Mouse (Mus musculus) left cerebral cortex, adult 9 months (tissue): ENCODE measurements around the gene Rbbp7.
A peak's percentile ranks its signal among the peaks of the same experiment; 100 is the strongest.
"Not testable (repeated sequence)": the region's sequence is repeated elsewhere in the genome, so short reads cannot be mapped to it uniquely, and the experiment has no call there.

Experiments used
- DNase-seq, 2 experiments: peaks; one replicate each; pipeline ENCODE4 v3.0.0; 2022; ENCODE audit warnings: low spot score in 2 of 2

Rbbp7 gene

GRCm38 (mm10) chrX:162760115-162760942 is at the start of gene Rbbp7:
Gene Rbbp7, plus strand, starts transcription at chrX:162760402.
- DNase-seq: peak; percentile 83 to 89

- DNase-seq: peak in 1 of 2 experiments; percentile 35
Observed at GRCm38 (mm10) chrX:162717837-162718236, 42.4 kb upstream of the Rbbp7 start.

GRCm38 (mm10) chrX:162719615-162720014 is 40.6 kb upstream of the Rbbp7 start:
- peak in 1 of 2 experiments; percentile 29 for DNase-seq

- DNase-seq: no peak
Observed at GRCm38 (mm10) chrX:162727367-162727777, 32.8 kb upstream of the Rbbp7 start.

GRCm38 (mm10) chrX:162727795-162728194 is 32.4 kb upstream of the Rbbp7 start:
- no peak for DNase-seq

- DNase-seq: no peak
Observed at GRCm38 (mm10) chrX:162728228-162728627, 32.0 kb upstream of the Rbbp7 start.

GRCm38 (mm10) chrX:162730031-162730430 is 30.2 kb upstream of the Rbbp7 start:
- DNase-seq: no peak

- DNase-seq: peak; percentile 40 to 67
Observed at GRCm38 (mm10) chrX:162734997-162735929, 24.9 kb upstream of the Rbbp7 start.

GRCm38 (mm10) chrX:162736140-162736659 is 24.0 kb upstream of the Rbbp7 start:
- DNase-seq: peak in 1 of 2 experiments; percentile 19

- no peak for DNase-seq
Observed at GRCm38 (mm10) chrX:162748696-162749420, 11.3 kb upstream of the Rbbp7 start.

- DNase-seq: no peak
Observed at GRCm38 (mm10) chrX:162752418-162752817, 7.8 kb upstream of the Rbbp7 start.

GRCm38 (mm10) chrX:162754314-162754713 is 5.9 kb upstream of the Rbbp7 start:
- no peak for DNase-seq

- DNase-seq: no peak
Observed at GRCm38 (mm10) chrX:162756058-162756457, 4.1 kb upstream of the Rbbp7 start.

- peak in 1 of 2 experiments; percentile 69 for DNase-seq
Observed at GRCm38 (mm10) chrX:162759251-162760114, 719 bp upstream of the Rbbp7 start.

- DNase-seq: no peak
Observed at GRCm38 (mm10) chrX:162760958-162761515, 835 bp downstream of the Rbbp7 start.

- no peak for DNase-seq
Observed at GRCm38 (mm10) chrX:162761716-162762395, 1.7 kb downstream of the Rbbp7 start.

- no peak for DNase-seq
Observed at GRCm38 (mm10) chrX:162770726-162771125, 10.5 kb downstream of the Rbbp7 start.

GRCm38 (mm10) chrX:162788372-162788771 is 28.2 kb downstream of the Rbbp7 start:
- DNase-seq: no peak

- not testable (repeated sequence) for DNase-seq
Observed at GRCm38 (mm10) chrX:162791392-162791791, 31.2 kb downstream of the Rbbp7 start.
